Mouse (Mus musculus) kidney, adult 2 months (tissue): ENCODE data around the gene Prim2. TPM values are rescaled to one million over a fixed set of nuclear protein-coding genes. Genes with fewer than 3 reads are reported as not detected.

Experiments used
- DNase-seq: peaks from one replicate; pipeline ENCODE4 v3.0.0; 2021
- H3K27ac ChIP-seq: fragments of 200-500 bp; 2 replicates; pipeline ENCODE4 v1.5.1; 2012; ENCODE audit warnings: low read depth, low read length, control low read depth, inconsistent platforms; ENCODE audit not compliant: insufficient read depth
- H3K27me3 ChIP-seq: fragments of 200-500 bp; replicated peaks from 2 replicates; pipeline ENCODE4 v1.6.1; 2012; ENCODE audit warnings: mild to moderate bottlenecking, moderate library complexity, low read length, inconsistent platforms; ENCODE audit not compliant: control insufficient read depth, insufficient read depth
- H3K36me3 ChIP-seq: fragments of 200-500 bp; 2 replicates; pipeline ENCODE4 v1.6.1; 2012; ENCODE audit warnings: mild to moderate bottlenecking, moderate library complexity, low read length, inconsistent platforms; ENCODE audit not compliant: control insufficient read depth, insufficient read depth
- H3K4me1 ChIP-seq: fragments of 200-500 bp; 2 replicates; pipeline ENCODE4 v1.6.1; 2011; ENCODE audit warnings: low read length; ENCODE audit not compliant: control insufficient read depth, insufficient read depth
- H3K4me3 ChIP-seq: fragments of 200-500 bp; 2 replicates; pipeline ENCODE4 v1.5.1; 2011; ENCODE audit warnings: mild to moderate bottlenecking, low read depth, low read length, control low read depth; ENCODE audit not compliant: insufficient read depth
- CTCF ChIP-seq: fragments of 200-500 bp; conservative IDR thresholded peaks from 2 replicates; pipeline ENCODE4 v1.5.1; 2011; ENCODE audit warnings: low read depth, mild to moderate bottlenecking, control low read depth, low read length, moderate library complexity, mixed read lengths; ENCODE audit not compliant: insufficient read depth, insufficient read length
- POLR2A ChIP-seq: fragments of 200-500 bp; IDR thresholded peaks from one replicate; pipeline ENCODE4 v1.6.1; 2011; ENCODE audit warnings: low read depth, low read length, control low read depth
- WGBS: fragments of 180-500 bp; shearing (Covaris S2); methylation state at CpG from one replicate; pipeline ENCODE4 v1.1.7; 2018; 5-methylcytosine and 5-hydroxymethylcytosine counted together
- polyA plus RNA-seq: library from polyadenylated mRNA; depleted of rRNA; stranded (reverse); fragments of >200 nt; gene quantifications from 2 replicates; pipeline ENCODE4 v1.2.3, GENCODE M21; 2012

Gene Prim2
- polyA plus RNA-seq, 1 experiment = 2.9 TPM

DNA sequence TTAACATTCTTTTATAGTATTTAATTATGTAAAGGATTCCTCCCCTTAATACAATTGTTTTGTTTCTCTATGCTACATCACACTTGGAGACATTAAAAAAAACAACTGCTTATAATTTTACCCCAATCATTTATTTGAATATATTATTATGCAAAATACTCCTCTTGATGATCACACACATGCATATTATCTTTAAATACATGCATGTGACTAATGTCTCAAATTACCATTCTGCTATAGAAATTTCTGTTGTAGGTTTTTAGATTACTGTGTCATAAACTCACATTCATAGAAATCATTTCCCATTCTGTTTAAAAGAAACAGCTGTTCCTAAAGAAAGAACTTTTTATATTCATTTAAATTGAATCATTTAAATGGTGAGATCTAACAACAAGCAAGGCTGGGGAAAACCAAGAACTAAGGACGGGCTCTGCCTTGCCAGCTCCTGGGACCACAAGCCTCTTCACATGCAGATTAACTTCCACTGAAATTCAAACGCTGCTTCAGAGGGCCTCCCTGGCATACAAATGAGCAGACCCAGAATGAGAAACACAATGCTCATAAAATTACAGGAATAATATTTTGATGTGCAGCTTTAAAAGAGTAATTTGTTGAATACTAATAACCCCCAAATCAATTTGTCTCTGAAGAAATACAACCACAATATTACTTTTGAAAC lies 174.9 kb downstream of the Prim2 start:
- TF ChIP-seq CTCF (no peak), POLR2A (no peak)
- Histone ChIP-seq H3K4me3 (no peak overlapping the region), H3K27ac (no peak overlapping the region), H3K36me3 (no peaks in the 10 kb centered on the region), H3K27me3 (no peaks in the 10 kb centered on the region), H3K4me1 (no peaks in the 10 kb centered on the region)
- WGBS = 80% methylated on average over 2 of the region's 2 CpGs
- DNase-seq = no peak

- whole genome bisulfite sequencing = 56% methylated on average over 6 of the region's 6 CpGs
- Histone ChIP-seq H3K4me3 (no peak overlapping the region), H3K27me3 (no peaks in the 10 kb centered on the region), H3K27ac (no peak overlapping the region), H3K4me1 (no peaks in the 10 kb centered on the region), H3K36me3 (no peaks in the 10 kb centered on the region)
- TF ChIP-seq POLR2A (no peak), CTCF (no peak)
- DNase-seq = no peak
Measured at GRCm38 (mm10) chr1:33490220-33490619, 179.4 kb downstream of the Prim2 start.

DNA sequence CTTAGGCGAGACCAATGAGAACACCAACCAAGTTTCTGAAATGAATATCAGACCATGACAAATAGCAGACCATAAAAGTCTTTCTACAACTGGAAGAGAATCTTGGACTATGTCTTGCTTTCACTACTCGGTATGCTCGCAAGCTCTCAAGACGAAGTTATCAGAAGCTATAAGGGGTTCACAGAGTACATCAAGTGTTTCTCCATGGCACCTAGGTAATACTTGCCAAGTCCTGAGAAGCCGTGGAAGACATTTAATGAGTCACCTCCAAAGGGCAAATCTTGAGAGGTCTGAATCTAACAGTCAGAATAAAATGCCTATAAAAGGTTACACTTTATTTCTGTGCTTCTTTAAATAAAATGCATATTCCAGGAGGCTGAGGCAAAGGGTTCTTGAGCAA lies 181.2 kb downstream of the Prim2 start:
- no peaks in the 10 kb centered on the region for H3K27me3 ChIP-seq
- no peak for TF ChIP-seq POLR2A
- no peak for TF ChIP-seq CTCF
- 97% methylated on average over 5 of the region's 5 CpGs for WGBS
- DNase-seq = no peak
- H3K27ac ChIP-seq = no peak overlapping the region
- no peaks in the 10 kb centered on the region for H3K4me1 ChIP-seq
- H3K4me3 ChIP-seq = no peak overlapping the region
- H3K36me3 ChIP-seq = no peaks in the 10 kb centered on the region

- Histone ChIP-seq H3K36me3 (no peaks in the 10 kb centered on the region), H3K27me3 (no peaks in the 10 kb centered on the region), H3K27ac (no peak overlapping the region), H3K4me3 (no peak overlapping the region), H3K4me1 (no peaks in the 10 kb centered on the region)
- TF ChIP-seq CTCF (no peak), POLR2A (no peak)
- DNase-seq = no peak
- 64% methylated on average over 3 of the region's 3 CpGs for WGBS
Measured at GRCm38 (mm10) chr1:33483746-33484145, 185.8 kb downstream of the Prim2 start.

DNA sequence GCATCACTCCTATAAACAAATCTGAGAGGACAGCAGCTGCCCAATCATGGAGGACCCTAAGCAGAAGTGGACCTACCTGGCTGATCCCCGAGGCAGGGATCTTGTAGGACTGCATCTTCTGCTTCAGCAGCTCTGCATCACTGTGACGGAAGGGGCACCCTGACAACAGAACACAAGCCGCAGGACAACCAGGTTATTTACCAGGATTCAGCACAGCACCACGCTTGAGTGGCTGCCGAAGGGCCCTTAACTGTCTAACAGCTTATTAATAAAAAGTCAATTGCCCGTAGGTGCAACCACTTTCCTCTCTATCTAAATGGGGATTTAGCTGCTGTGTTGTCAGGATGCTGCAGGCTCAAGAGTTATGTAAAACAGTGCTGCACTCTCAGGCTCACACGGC lies 189.2 kb downstream of the Prim2 start:
- WGBS = 80% methylated on average over 7 of the region's 7 CpGs
- Histone ChIP-seq H3K4me3 (no peak overlapping the region), H3K4me1 (no peaks in the 10 kb centered on the region), H3K36me3 (no peaks in the 10 kb centered on the region), H3K27me3 (no peaks in the 10 kb centered on the region), H3K27ac (no peak overlapping the region)
- DNase-seq = no peak
- TF ChIP-seq POLR2A = no peak
- no peak for TF ChIP-seq CTCF

DNA sequence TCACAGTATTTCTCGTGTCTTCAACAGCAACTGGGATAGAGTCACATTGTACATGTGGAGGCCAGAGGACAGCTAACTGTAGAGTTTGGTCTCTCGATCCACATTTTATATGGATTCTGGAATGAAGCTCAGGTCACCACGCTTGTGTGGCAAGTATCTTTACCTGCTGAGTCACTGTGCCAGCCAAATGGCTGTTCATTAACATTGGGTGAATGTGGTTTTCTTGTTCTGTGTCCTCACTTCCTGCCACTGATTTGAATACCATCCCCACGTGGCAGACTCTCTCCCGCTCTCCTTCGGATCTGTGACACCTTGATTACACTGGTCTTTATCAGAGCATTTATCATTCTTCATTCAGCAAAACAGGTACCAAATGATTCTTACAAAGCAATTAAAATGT lies 198.5 kb downstream of the Prim2 start:
- TF ChIP-seq POLR2A = no peak
- TF ChIP-seq CTCF = no peak
- DNase-seq = no peak
- H3K4me1 ChIP-seq = no peaks in the 10 kb centered on the region
- no peaks in the 10 kb centered on the region for H3K36me3 ChIP-seq
- 75% methylated on average over 6 of the region's 6 CpGs for WGBS
- H3K4me3 ChIP-seq = no peak overlapping the region
- no peaks in the 10 kb centered on the region for H3K27me3 ChIP-seq
- H3K27ac ChIP-seq = no peak overlapping the region

DNA sequence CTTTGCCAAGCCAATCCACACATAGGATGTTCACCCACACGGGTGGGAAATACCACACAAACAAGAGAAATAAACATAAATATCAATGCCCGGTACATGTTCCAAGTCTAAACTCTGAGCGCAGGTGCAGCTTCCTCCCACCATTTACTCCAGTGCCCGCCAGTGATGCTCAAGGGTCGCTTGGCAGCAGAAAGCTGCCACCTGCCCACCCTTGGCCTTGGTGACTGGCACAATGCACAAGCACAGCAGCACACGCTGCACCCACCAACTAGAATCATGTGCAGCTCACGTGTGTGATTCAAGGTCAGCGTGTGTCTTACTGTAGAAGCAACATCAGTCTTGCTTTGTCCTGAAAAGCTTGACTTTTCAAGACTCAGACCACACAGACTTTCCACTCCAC lies 199.4 kb downstream of the Prim2 start:
- H3K4me3 ChIP-seq = no peak overlapping the region
- no peaks in the 10 kb centered on the region for H3K27me3 ChIP-seq
- DNase-seq = no peak
- TF ChIP-seq CTCF = no peak
- no peak for TF ChIP-seq POLR2A
- no peaks in the 10 kb centered on the region for H3K36me3 ChIP-seq
- H3K4me1 ChIP-seq = no peaks in the 10 kb centered on the region
- no peak overlapping the region for H3K27ac ChIP-seq
- WGBS = 93% methylated on average over 8 of the region's 8 CpGs

DNA sequence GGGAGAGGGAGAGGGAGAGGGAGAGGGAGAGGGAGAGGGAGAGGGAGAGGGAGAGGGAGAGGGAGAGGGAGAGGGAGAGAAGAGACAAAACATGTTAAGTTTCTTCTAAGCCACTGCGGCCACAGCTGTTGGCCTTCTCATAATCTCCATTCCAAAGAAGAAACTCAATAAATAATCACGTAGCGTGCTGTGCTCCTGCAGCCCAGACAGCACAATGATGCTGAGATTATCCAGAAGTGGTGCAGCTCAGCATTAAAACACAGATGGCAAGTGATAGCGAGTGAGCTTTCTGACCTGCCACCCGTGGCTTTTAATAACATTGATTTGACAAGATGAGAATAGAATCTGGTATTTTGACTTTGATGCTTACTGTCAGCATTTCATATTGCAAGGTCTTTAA lies 205.4 kb downstream of the Prim2 start:
- Histone ChIP-seq H3K36me3 (no peaks in the 10 kb centered on the region), H3K27ac (no peak overlapping the region), H3K4me1 (no peaks in the 10 kb centered on the region), H3K27me3 (no peaks in the 10 kb centered on the region), H3K4me3 (no peak overlapping the region)
- TF ChIP-seq POLR2A (no peak), CTCF (no peak)
- no peak for DNase-seq
- 79% methylated on average over 5 of the region's 5 CpGs for WGBS
